Mouse (Mus musculus) hindbrain, embryonic 15.5 days (tissue): ENCODE measurements around the gene Meis3. TPM values are rescaled to one million over a fixed set of nuclear protein-coding genes. Genes with fewer than 3 reads are reported as not detected.

Experiments
- ATAC-seq: fragments of 200-750 bp; cut with Nextera tagmentation; 2 replicates; pipeline ENCODE4 v1.8.0; 2017; ENCODE audit warnings: low read depth, moderate number of reproducible peaks, moderate TSS enrichment; ENCODE audit not compliant: low FRiP score
- H3K27ac ChIP-seq: fragments of 300-500 bp; sonication (generic); replicated peaks from 2 replicates; pipeline ENCODE4 v1.5.1; 2015; ENCODE audit warnings: mild to moderate bottlenecking, inconsistent platforms
- H3K27me3 ChIP-seq: fragments of 300-500 bp; sonication (generic); 2 replicates; pipeline ENCODE4 v1.6.1; 2015; ENCODE audit warnings: control low read depth, inconsistent platforms
- H3K36me3 ChIP-seq: fragments of 300-500 bp; sonication (generic); 2 replicates; pipeline ENCODE4 v1.6.1; 2015; ENCODE audit warnings: control low read depth, inconsistent platforms
- H3K4me1 ChIP-seq: fragments of 300-500 bp; sonication (generic); replicated peaks from 2 replicates; pipeline ENCODE4 v1.6.1; 2015; ENCODE audit warnings: control low read depth, inconsistent platforms
- H3K4me2 ChIP-seq: fragments of 300-500 bp; sonication (generic); 2 replicates; pipeline ENCODE4 v1.6.1; 2015; ENCODE audit warnings: moderate library complexity, mild to moderate bottlenecking, inconsistent platforms
- H3K4me3 ChIP-seq: fragments of 300-500 bp; sonication (generic); 2 replicates; pipeline ENCODE4 v1.5.1; 2015; ENCODE audit warnings: mild to moderate bottlenecking, inconsistent platforms
- H3K9ac ChIP-seq: fragments of 300-500 bp; sonication (generic); 2 replicates; pipeline ENCODE4 v1.6.1; 2015; ENCODE audit warnings: inconsistent platforms
- H3K9me3 ChIP-seq: fragments of 300-500 bp; sonication (generic); 2 replicates; pipeline ENCODE4 v1.6.1; 2016; ENCODE audit warnings: control low read depth, inconsistent platforms
- WGBS: fragments of 180-500 bp; shearing (Covaris S2); methylation state at CpG from one replicate; pipeline ENCODE4 v1.1.7; 2015; 5-methylcytosine and 5-hydroxymethylcytosine counted together
- polyA plus RNA-seq: library from polyadenylated mRNA; unstranded; fragments of >200 nt; fragmentation: Nextera tagmentation; extraction: Ambion mirVana; gene quantifications from 2 replicates; pipeline ENCODE4 v1.2.1, GENCODE M21; 2015

The Meis3 gene
- polyA plus RNA-seq, 1 experiment from 2014 or later: 134 TPM

GRCm38 (mm10) chr7:16201136-16201535 is 26.2 kb downstream of the Meis3 start:
- Histone ChIP-seq H3K4me1 (no peaks in the 10 kb centered on the region), H3K36me3 (peaks cover 61% of the 10 kb centered on the region), H3K9ac (no peak overlapping the region), H3K27ac (no peak overlapping the region), H3K4me2 (no peak overlapping the region), H3K4me3 (no peak overlapping the region), H3K9me3 (no peaks in the 10 kb centered on the region), H3K27me3 (no peaks in the 10 kb centered on the region)
- ATAC-seq: no peak
- WGBS: 84% methylated on average over 6 of the region's 6 CpGs

DNA sequence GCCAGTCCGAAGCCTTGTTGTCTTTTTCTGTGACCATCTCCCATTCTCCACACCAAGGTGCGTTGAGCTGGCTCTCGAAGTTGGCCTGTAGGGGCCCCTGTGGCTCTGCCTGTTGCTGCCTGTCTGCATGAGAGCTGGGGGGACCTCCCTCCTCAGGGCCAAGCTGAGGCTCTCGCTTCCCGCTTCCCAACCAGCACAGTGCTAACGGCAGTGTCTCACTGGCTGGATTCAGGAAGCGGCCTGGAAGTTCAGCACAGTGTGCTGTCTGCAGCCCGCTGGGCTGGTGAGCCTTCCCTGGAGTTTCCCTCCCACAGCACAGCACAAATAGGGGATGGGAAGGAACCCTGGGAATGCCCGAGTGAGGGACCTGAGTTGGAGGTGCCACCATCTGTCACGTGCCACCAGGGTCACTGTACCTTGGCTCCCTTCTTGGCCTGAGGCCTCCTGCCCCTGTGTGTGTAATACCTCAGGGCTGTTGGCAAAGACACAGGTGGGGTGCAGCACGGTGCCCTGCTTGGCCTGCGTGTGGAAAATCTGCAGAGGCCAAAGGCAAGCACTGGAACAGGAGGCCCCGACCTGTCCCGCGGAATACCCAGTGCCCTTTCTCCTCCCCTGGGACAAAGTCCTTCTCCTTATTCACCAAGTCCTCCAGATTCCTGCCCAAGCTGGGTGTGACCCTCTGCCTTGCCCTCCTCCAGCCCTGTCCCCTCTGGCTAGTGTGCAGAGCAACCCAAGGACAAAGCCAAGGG is 28.0 kb downstream of the Meis3 start:
- Histone ChIP-seq H3K9me3 (no peaks in the 10 kb centered on the region), H3K4me3 (no peak overlapping the region), H3K36me3 (peaks cover 55% of the 10 kb centered on the region), H3K27me3 (no peaks in the 10 kb centered on the region), H3K4me1 (no peaks in the 10 kb centered on the region), H3K9ac (no peak overlapping the region), H3K27ac (no peak overlapping the region), H3K4me2 (no peak overlapping the region)
- WGBS: 86% methylated on average over 15 of the region's 15 CpGs
- no peak for ATAC-seq

DNA sequence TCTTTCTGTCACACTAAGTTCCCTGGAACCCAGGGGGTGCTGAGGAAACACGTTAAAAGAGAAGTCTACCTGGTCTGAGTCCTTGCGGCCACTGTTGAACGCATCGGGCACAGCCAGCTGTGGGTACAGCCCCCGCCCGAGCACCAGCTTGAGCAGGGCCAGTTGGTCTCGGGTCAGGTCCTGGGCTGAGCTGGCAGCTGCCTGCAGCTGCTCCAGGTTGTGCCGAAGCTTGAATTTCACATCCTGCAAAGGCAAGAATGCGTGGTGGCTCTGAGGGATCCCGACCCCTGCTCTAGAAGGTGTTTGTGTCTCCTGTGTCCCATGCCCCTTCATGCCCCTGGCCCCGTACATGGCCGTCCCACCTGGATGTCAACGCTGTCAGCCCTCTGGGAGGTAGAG is 28.6 kb downstream of the Meis3 start:
- H3K36me3 ChIP-seq: peaks cover 49% of the 10 kb centered on the region

DNA sequence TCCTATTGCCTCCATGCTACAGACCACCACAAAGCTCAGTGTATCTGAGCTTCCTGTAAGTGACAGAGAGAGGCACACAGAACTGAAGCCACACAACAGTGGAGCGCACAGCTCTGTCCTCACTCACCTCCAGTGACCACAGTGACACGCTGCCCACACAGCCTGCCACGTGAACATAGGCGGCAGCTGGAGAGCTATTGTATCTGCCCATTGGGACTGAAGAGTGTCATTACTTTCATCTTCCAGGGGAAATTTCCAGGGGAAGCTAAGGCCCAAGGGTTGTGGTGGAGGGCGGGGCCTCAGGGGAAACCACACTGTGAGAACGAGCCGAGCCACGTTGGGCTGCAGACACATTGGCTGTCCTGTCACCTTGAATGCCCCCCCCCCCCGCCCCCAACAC is 29.9 kb downstream of the Meis3 start:
- Histone ChIP-seq H3K27ac (no peak overlapping the region), H3K9me3 (no peaks in the 10 kb centered on the region), H3K4me1 (no peaks in the 10 kb centered on the region), H3K27me3 (no peaks in the 10 kb centered on the region), H3K4me2 (no peak overlapping the region), H3K4me3 (no peak overlapping the region), H3K36me3 (peaks cover 44% of the 10 kb centered on the region), H3K9ac (no peak overlapping the region)
- no peak for ATAC-seq
- WGBS: 81% methylated on average over 9 of the region's 9 CpGs

More for the DNA sequence above, 28.6 kb downstream of the Meis3 start:
- H3K4me3 ChIP-seq: no peak overlapping the region
- H3K9me3 ChIP-seq: no peaks in the 10 kb centered on the region
- no peaks in the 10 kb centered on the region for H3K4me1 ChIP-seq
- no peaks in the 10 kb centered on the region for H3K27me3 ChIP-seq
- 94% methylated on average over 13 of the region's 13 CpGs for WGBS
- H3K9ac ChIP-seq: no peak overlapping the region
- H3K27ac ChIP-seq: no peak overlapping the region
- no peak for ATAC-seq
- H3K4me2 ChIP-seq: no peak overlapping the region

GRCm38 (mm10) chr7:16207076-16207475 is 32.2 kb downstream of the Meis3 start:
- peaks cover 50% of the 10 kb centered on the region for H3K36me3 ChIP-seq

DNA sequence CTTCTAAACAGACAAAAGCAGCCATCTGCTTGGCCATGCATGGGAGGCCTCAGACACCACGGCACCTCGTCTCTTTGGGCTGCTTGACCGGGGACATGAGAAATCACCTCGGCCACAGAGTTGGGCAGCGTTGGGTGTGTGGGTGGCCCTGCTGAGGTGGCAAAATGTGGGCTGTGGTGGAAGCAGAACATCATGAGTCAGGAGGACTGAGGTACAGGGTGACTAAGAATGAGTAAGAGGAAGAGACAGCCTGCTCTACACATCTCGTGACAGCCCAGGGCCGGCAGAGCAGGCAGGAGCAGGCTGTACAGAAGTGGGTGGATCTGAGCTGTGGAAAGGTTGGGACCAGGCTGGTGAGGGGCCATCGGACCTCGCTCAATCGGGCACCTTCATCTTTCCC is 32.6 kb downstream of the Meis3 start:
- Histone ChIP-seq H3K9me3 (no peaks in the 10 kb centered on the region), H3K36me3 (peaks cover 47% of the 10 kb centered on the region; the same call in 1 of the 2 replicates), H3K27me3 (no peaks in the 10 kb centered on the region), H3K27ac (no peak overlapping the region), H3K4me2 (no peak overlapping the region), H3K4me1 (no peaks in the 10 kb centered on the region), H3K4me3 (no peak overlapping the region), H3K9ac (no peak overlapping the region)
- 92% methylated on average over 10 of the region's 10 CpGs for WGBS
- ATAC-seq: no peak

More at GRCm38 (mm10) chr7:16207076-16207475, 32.2 kb downstream of the Meis3 start:
- ATAC-seq: no peak
- 87% methylated on average over 7 of the region's 7 CpGs for WGBS
- Histone ChIP-seq H3K4me3 (no peak overlapping the region), H3K9me3 (no peaks in the 10 kb centered on the region), H3K4me1 (no peaks in the 10 kb centered on the region), H3K9ac (no peak overlapping the region), H3K27me3 (no peaks in the 10 kb centered on the region), H3K4me2 (no peak overlapping the region), H3K27ac (no peak overlapping the region)

DNA sequence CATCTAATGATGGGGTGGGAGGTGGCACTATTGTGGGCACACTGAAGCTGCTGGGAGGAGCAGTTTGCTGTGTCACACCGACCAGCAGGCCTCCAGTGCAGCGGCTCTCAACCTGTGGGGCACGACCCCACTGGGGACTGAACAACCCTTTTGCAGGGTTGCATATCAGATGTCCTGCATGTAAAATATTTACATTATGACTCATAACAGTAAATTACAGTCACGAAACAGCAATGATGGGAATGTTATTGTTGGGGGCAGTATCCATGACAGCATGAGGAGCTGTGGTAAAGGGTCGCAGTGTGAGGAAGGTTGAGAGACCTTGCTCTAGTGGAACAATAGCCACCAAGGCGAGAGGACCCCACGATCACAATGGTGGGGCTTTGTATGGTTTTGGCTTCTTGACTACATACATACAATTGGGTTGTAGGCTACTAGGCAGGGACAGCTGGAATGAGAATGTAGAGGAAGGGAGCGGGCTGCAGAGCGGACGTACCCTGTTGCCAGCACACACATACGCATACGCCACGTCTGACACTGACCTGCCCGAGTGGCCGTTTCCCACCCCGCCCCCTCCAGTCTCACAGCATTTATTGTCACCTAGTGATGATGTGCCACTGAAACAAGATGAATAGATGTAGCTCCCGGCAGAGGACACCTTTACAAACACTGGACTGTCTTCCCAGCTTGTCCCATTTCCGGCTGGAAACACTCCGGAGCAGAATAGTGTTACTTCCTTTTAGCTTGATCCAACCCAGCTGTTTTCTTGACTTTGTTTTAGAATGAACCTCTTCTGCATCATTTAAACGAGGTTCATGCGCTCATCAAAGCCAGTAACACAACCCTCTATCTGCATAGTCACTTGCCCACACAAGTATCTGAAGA is 34.1 kb downstream of the Meis3 start:
- no peak overlapping the region for H3K4me2 ChIP-seq
- no peak for ATAC-seq
- H3K36me3 ChIP-seq: peaks cover 48% of the 10 kb centered on the region; the same call in 1 of the 2 replicates
- H3K27ac ChIP-seq: no peak overlapping the region
- no peak overlapping the region for H3K9ac ChIP-seq
- WGBS: 85% methylated on average over 21 of the region's 21 CpGs
- no peak overlapping the region for H3K4me3 ChIP-seq
- H3K27me3 ChIP-seq: no peaks in the 10 kb centered on the region
- no peaks in the 10 kb centered on the region for H3K4me1 ChIP-seq
- no peaks in the 10 kb centered on the region for H3K9me3 ChIP-seq

GRCm38 (mm10) chr7:16210862-16211365 is 36.0 kb downstream of the Meis3 start:
- H3K9me3 ChIP-seq: no peaks in the 10 kb centered on the region
- H3K9ac ChIP-seq: no peak overlapping the region
- no peak overlapping the region for H3K27ac ChIP-seq
- no peaks in the 10 kb centered on the region for H3K27me3 ChIP-seq
- H3K4me2 ChIP-seq: no peak overlapping the region
- no peaks in the 10 kb centered on the region for H3K4me1 ChIP-seq
- no peak for ATAC-seq
- 84% methylated on average over 12 of the region's 12 CpGs for WGBS
- H3K4me3 ChIP-seq: no peak overlapping the region
- peaks cover 60% of the 10 kb centered on the region for H3K36me3 ChIP-seq

DNA sequence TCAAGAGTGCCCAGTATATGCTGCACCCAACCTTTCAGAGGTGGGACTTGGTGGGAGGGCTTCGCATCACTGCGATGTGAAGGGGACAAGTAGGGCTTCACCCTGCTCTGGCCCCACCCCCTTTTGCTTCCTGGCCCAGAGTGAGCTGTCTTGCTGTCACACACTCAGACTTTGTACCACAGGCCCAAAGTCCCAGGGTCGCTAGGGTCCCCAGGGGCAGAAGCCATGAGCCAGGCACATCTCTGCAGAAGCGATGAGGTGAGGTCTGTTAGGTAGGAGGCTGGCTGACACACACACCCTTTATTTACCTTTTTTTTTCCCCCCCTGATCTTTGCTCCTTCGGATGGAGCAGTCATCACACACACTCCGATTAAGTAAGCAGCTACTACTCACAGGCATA is 38.3 kb downstream of the Meis3 start:
- ATAC-seq: no peak
- Histone ChIP-seq H3K36me3 (peaks cover 72% of the 10 kb centered on the region), H3K4me2 (no peak overlapping the region)

DNA sequence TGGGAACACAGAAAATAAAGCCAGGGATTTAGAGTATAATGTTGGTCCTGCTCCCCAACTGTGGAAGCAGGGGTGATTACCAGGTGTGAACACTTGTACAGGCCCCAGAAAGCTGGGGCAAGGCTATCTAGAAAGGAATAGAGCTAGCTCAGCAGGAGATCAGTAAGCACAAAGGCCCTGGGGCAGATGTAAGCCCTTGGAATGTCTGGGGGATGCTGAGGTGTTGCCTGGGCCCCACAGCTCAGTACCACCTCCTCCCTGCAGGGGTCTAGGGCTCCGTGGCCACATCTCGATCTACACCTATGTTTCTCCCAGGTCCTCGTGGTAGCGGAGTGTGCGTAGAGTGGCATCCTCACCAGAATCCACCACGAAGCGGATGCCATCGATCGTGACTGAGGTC is 39.1 kb downstream of the Meis3 start:
- Histone ChIP-seq H3K9ac (no peak overlapping the region), H3K27me3 (no peaks in the 10 kb centered on the region), H3K36me3 (peaks cover 73% of the 10 kb centered on the region), H3K9me3 (no peaks in the 10 kb centered on the region), H3K4me3 (no peak overlapping the region), H3K4me1 (no peaks in the 10 kb centered on the region), H3K27ac (no peak overlapping the region), H3K4me2 (no peak overlapping the region)
- WGBS: 96% methylated on average over 9 of the region's 9 CpGs
- ATAC-seq: no peak

More for the DNA sequence above, 38.3 kb downstream of the Meis3 start:
- no peaks in the 10 kb centered on the region for H3K27me3 ChIP-seq
- no peak overlapping the region for H3K4me3 ChIP-seq
- no peaks in the 10 kb centered on the region for H3K9me3 ChIP-seq
- H3K4me1 ChIP-seq: no peaks in the 10 kb centered on the region
- 91% methylated on average over 6 of the region's 6 CpGs for WGBS
- H3K9ac ChIP-seq: no peak overlapping the region
- no peak overlapping the region for H3K27ac ChIP-seq

- ATAC-seq: peak; percentile 97
- H3K4me1 ChIP-seq: peaks cover 19% of the 10 kb centered on the region
- H3K4me3 ChIP-seq: peak within 1 kb of the TSS; percentile 62
- peaks cover 9% of the 10 kb centered on the region for H3K36me3 ChIP-seq
- H3K9me3 ChIP-seq: no peaks in the 10 kb centered on the region
- peak within 1 kb of the TSS; percentile 83 for H3K4me2 ChIP-seq
- WGBS: 1% methylated on average over 34 of the region's 34 CpGs
- H3K27me3 ChIP-seq: no peaks in the 10 kb centered on the region
- H3K27ac ChIP-seq: peak within 1 kb of the TSS; percentile 77
- peak within 1 kb of the TSS; percentile 79 for H3K9ac ChIP-seq
These were observed 46.8 kb downstream of the Meis3 start, which contains the start of gene Dhx34 for GRCm38 (mm10) chr7:16221582-16222272. Dhx34 (minus strand) TSS chr7:16222037.
